Mouse (Mus musculus) gastrocnemius, postnatal 25 days (tissue): ENCODE measurements around the gene Galnt18. TPM values are rescaled to one million over a fixed set of nuclear protein-coding genes. Genes with fewer than 3 reads are reported as not detected.

Experiments used
- DNase-seq: peaks from one replicate; pipeline ENCODE4 v3.0.0; 2022
- total RNA-seq, 2 experiments: library from RNA; stranded (reverse); gene quantifications; 1 replicate in 1 of 2; 2 replicates in 1 of 2; pipeline ENCODE4 v1.2.3; 2021

The Galnt18 gene
- total RNA-seq, 2 experiments from 2014 or later, result 4.1 to 5.2 TPM

- no peak for DNase-seq
Measured at GRCm38 (mm10) chr7:111636503-111636902, 143.3 kb downstream of the Galnt18 start.

- DNase-seq, result no peak
Measured at GRCm38 (mm10) chr7:111631265-111631664, 148.5 kb downstream of the Galnt18 start.

- DNase-seq, result no peak
Measured at GRCm38 (mm10) chr7:111626232-111626631, 153.5 kb downstream of the Galnt18 start.

GRCm38 (mm10) chr7:111625736-111626135, 154.0 kb downstream of the Galnt18 start:
- DNase-seq, result no peak

GRCm38 (mm10) chr7:111616231-111616937, 163.4 kb downstream of the Galnt18 start:
- DNase-seq, result no peak

- DNase-seq, result no peak
Measured at GRCm38 (mm10) chr7:111614471-111614870, 165.3 kb downstream of the Galnt18 start.

- DNase-seq, result no peak
Measured at GRCm38 (mm10) chr7:111607476-111607875, 172.3 kb downstream of the Galnt18 start.

- no peak for DNase-seq
Measured at GRCm38 (mm10) chr7:111606091-111606490, 173.7 kb downstream of the Galnt18 start.

GRCm38 (mm10) chr7:111605663-111606062, 174.1 kb downstream of the Galnt18 start:
- no peak for DNase-seq

GRCm38 (mm10) chr7:111604578-111605208, 175.1 kb downstream of the Galnt18 start:
- no peak for DNase-seq

GRCm38 (mm10) chr7:111603186-111603585, 176.6 kb downstream of the Galnt18 start:
- no peak for DNase-seq

GRCm38 (mm10) chr7:111601339-111602067, 178.3 kb downstream of the Galnt18 start:
- DNase-seq, result no peak

- no peak for DNase-seq
Measured at GRCm38 (mm10) chr7:111600756-111601155, 179.0 kb downstream of the Galnt18 start.

- DNase-seq, result no peak
Measured at GRCm38 (mm10) chr7:111593680-111594079, 186.1 kb downstream of the Galnt18 start.

- DNase-seq, result no peak
Measured at GRCm38 (mm10) chr7:111589506-111590125, 190.2 kb downstream of the Galnt18 start.

- DNase-seq, result peak; percentile 8
Measured at GRCm38 (mm10) chr7:111588291-111588781, 191.4 kb downstream of the Galnt18 start.

- DNase-seq, result no peak
Measured at GRCm38 (mm10) chr7:111580547-111580946, 199.2 kb downstream of the Galnt18 start.

- DNase-seq, result no peak
Measured at GRCm38 (mm10) chr7:111575096-111575495, 204.7 kb downstream of the Galnt18 start.

- DNase-seq, result no peak
Measured at GRCm38 (mm10) chr7:111572336-111572735, 207.4 kb downstream of the Galnt18 start.

- no peak for DNase-seq
Measured at GRCm38 (mm10) chr7:111566838-111567237, 212.9 kb downstream of the Galnt18 start.

- DNase-seq, result no peak
Measured at GRCm38 (mm10) chr7:111563316-111564110, 216.3 kb downstream of the Galnt18 start.

GRCm38 (mm10) chr7:111560097-111560496, 219.7 kb downstream of the Galnt18 start:
- no peak for DNase-seq
